Mouse (Mus musculus) lung, embryonic 16.5 days (tissue): ENCODE data around the gene Rex1bd. TPM values are rescaled to one million over a fixed set of nuclear protein-coding genes. Genes with fewer than 3 reads are reported as not detected.

Experiments
- ATAC-seq: fragments of 200-750 bp; cut with Nextera tagmentation; 2 replicates; pipeline ENCODE4 v1.8.0; 2017; ENCODE audit warnings: low read depth, mild to moderate bottlenecking, moderate library complexity
- H3K27ac ChIP-seq: fragments of 300-500 bp; sonication (generic); 2 replicates; pipeline ENCODE4 v1.5.1; 2014; ENCODE audit warnings: mild to moderate bottlenecking, control low read depth, low read length
- H3K27me3 ChIP-seq: fragments of 300-500 bp; sonication (generic); 2 replicates; pipeline ENCODE4 v1.6.1; 2014; ENCODE audit warnings: low read depth, low read length, mixed read lengths; ENCODE audit not compliant: control insufficient read depth, insufficient read depth
- H3K36me3 ChIP-seq: fragments of 300-500 bp; sonication (generic); 2 replicates; pipeline ENCODE4 v1.6.1; 2014; ENCODE audit warnings: low read length; ENCODE audit not compliant: control insufficient read depth, insufficient read depth
- H3K4me1 ChIP-seq: fragments of 300-500 bp; sonication (generic); replicated peaks from 2 replicates; pipeline ENCODE4 v1.6.1; 2014; ENCODE audit warnings: low read length, mixed read lengths; ENCODE audit not compliant: control insufficient read depth, insufficient read depth
- H3K4me2 ChIP-seq: fragments of 300-500 bp; sonication (generic); 2 replicates; pipeline ENCODE4 v1.6.1; 2014; ENCODE audit warnings: low read depth, low read length, control low read depth
- H3K4me3 ChIP-seq: fragments of 300-500 bp; sonication (generic); 2 replicates; pipeline ENCODE4 v1.5.1; 2014; ENCODE audit warnings: mild to moderate bottlenecking, low read length, control low read depth
- H3K9ac ChIP-seq: fragments of 300-500 bp; sonication (generic); 2 replicates; pipeline ENCODE4 v1.6.1; 2014; ENCODE audit warnings: low read length, control low read depth
- H3K9me3 ChIP-seq: fragments of 300-500 bp; sonication (generic); 2 replicates; pipeline ENCODE4 v1.6.1; 2016; ENCODE audit warnings: low read length; ENCODE audit not compliant: control insufficient read depth
- WGBS: fragments of 180-500 bp; shearing (Covaris S2); extraction: QIAGEN DNeasy Blood & Tissue Kit; methylation state at CpG from one replicate; pipeline ENCODE4 v1.1.7; 2014; 5-methylcytosine and 5-hydroxymethylcytosine counted together
- polyA plus RNA-seq: library from polyadenylated mRNA; unstranded; fragments of >200 nt; fragmentation: Nextera tagmentation; extraction: Ambion mirVana; gene quantifications from 2 replicates; pipeline ENCODE4 v1.2.1, GENCODE M21; 2015

Rex1bd gene
- polyA plus RNA-seq, 1 experiment from 2014 or later, result 125 TPM

DNA sequence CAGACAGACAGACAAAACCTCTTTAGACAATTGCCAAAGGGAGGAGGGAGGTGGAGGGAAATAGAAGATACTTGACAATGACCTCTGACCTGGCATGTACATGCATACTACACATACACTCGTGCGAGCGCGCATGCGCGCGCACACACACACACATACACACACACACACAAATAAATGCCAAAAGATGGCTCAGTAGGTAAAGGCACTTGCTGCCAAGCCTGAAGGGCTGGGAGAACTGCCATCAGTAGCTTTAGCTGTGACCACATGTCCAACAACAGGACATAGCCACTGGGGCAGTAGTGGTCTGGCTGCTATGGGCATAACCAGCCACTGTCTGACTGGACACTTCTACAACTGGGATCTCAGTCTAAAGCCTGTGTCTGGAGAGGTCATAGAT lies 34.7 kb downstream of the Rex1bd start:
- Histone ChIP-seq H3K4me2 (no peak overlapping the region), H3K9ac (no peak overlapping the region), H3K27ac (no peak overlapping the region), H3K4me3 (no peak overlapping the region), H3K36me3 (no peaks in the 10 kb centered on the region), H3K4me1 (peaks cover 41% of the 10 kb centered on the region), H3K9me3 (no peaks in the 10 kb centered on the region), H3K27me3 (no peaks in the 10 kb centered on the region)
- WGBS, result 100% methylated on average over 7 of the region's 7 CpGs
- ATAC-seq, result no peak

DNA sequence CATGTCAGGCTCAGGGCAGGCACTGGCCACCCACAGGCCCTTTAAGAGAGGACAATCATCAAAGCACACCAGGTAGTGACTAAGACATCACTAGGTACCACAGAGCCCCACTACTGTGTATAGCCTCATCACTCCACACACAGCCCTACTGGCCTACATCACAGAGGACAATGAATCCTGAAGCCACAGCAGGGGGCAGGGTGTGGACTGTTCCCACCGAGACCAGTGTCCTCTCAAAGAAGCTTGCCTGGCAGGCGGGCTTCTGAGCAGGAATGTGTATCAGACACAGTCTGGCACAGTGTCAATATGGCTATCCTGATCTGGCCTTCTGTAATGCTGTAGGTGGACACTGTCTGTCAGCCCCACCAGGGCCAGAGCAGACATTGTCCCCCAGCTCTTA lies 36.6 kb downstream of the Rex1bd start:
- no peaks in the 10 kb centered on the region for H3K9me3 ChIP-seq
- H3K27me3 ChIP-seq, result no peaks in the 10 kb centered on the region
- peaks cover 30% of the 10 kb centered on the region for H3K4me1 ChIP-seq
- H3K36me3 ChIP-seq, result peaks cover 7% of the 10 kb centered on the region; the same call in 1 of the 2 replicates
- ATAC-seq, result no peak
- WGBS, result 52% methylated on average over 2 of the region's 2 CpGs
- H3K27ac ChIP-seq, result no peak overlapping the region; the same call in 1 of the 2 replicates
- no peak overlapping the region for H3K4me2 ChIP-seq
- H3K9ac ChIP-seq, result no peak overlapping the region
- no peak overlapping the region for H3K4me3 ChIP-seq

- Histone ChIP-seq H3K27me3 (no peaks in the 10 kb centered on the region), H3K4me3 (no peak overlapping the region), H3K9ac (0 out of 2 replicates have a peak overlapping the region, but pooled peaks have one; percentile 2), H3K9me3 (no peaks in the 10 kb centered on the region), H3K4me1 (peaks cover 30% of the 10 kb centered on the region), H3K36me3 (peaks cover 7% of the 10 kb centered on the region; the same call in 1 of the 2 replicates), H3K27ac (peak overlapping the region; percentile 48), H3K4me2 (no peak overlapping the region)
- peak; percentile 70; the same call in 1 of the 2 replicates for ATAC-seq
- 33% methylated on average over 10 of the region's 10 CpGs for WGBS
These were observed 37.1 kb downstream of the Rex1bd start for GRCm38 (mm10) chr8:70469295-70469916.

GRCm38 (mm10) chr8:70468733-70469132 lies 37.8 kb downstream of the Rex1bd start:
- 66% methylated on average over 4 of the region's 4 CpGs for WGBS
- no peak overlapping the region for H3K9ac ChIP-seq
- H3K36me3 ChIP-seq, result peaks cover 7% of the 10 kb centered on the region; the same call in 1 of the 2 replicates
- no peak overlapping the region for H3K4me2 ChIP-seq
- peaks cover 30% of the 10 kb centered on the region for H3K4me1 ChIP-seq
- 0 out of 2 replicates have a peak overlapping the region, but pooled peaks have one; percentile 48 for H3K27ac ChIP-seq
- H3K27me3 ChIP-seq, result no peaks in the 10 kb centered on the region
- no peak overlapping the region for H3K4me3 ChIP-seq
- H3K9me3 ChIP-seq, result no peaks in the 10 kb centered on the region
- ATAC-seq, result peak; percentile 77

GRCm38 (mm10) chr8:70467907-70468306 lies 38.6 kb downstream of the Rex1bd start:
- no peak overlapping the region for H3K4me3 ChIP-seq
- no peak for ATAC-seq
- H3K9ac ChIP-seq, result peak overlapping the region; percentile 33; the same call in 1 of the 2 replicates
- peaks cover 34% of the 10 kb centered on the region for H3K4me1 ChIP-seq
- H3K4me2 ChIP-seq, result no peak overlapping the region
- WGBS, result 36% methylated on average over 1 of the region's 1 CpGs
- no peaks in the 10 kb centered on the region for H3K9me3 ChIP-seq
- H3K27ac ChIP-seq, result no peak overlapping the region
- H3K27me3 ChIP-seq, result no peaks in the 10 kb centered on the region
- H3K36me3 ChIP-seq, result peaks cover 7% of the 10 kb centered on the region; the same call in 1 of the 2 replicates

DNA sequence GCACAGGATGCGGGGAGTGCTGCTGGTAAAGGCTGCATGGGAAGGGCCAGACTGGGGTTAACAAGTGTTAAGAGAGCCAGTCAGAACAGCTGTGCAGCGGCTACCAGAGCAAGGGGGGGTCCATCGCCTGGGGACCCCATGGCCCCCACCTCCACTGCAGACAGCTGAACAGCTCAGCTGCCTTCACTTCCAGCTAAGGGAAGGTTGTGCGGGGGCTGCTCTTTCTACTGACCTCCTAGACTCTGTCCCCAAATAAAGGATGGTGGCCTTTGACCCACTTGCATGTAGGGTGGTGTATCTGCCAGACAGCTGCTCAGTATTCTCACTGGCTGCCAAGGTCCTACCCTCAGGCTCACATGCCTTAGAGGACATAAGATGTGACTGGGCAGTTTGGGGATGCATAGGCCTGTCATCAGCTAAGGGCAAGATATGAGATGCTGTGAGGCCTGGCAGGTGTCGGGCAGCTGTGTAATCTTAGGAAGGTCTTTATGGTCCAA lies 39.3 kb downstream of the Rex1bd start:
- Histone ChIP-seq H3K4me1 (peaks cover 34% of the 10 kb centered on the region), H3K4me3 (no peak overlapping the region), H3K4me2 (no peak overlapping the region), H3K36me3 (peaks cover 7% of the 10 kb centered on the region; the same call in 1 of the 2 replicates), H3K9me3 (no peaks in the 10 kb centered on the region), H3K27ac (no peak overlapping the region), H3K27me3 (no peaks in the 10 kb centered on the region), H3K9ac (no peak overlapping the region)
- 63% methylated on average over 5 of the region's 5 CpGs for WGBS
- no peak for ATAC-seq

- 51% methylated on average over 11 of the region's 11 CpGs for WGBS
These were observed 39.8 kb downstream of the Rex1bd start for GRCm38 (mm10) chr8:70466771-70467170.

GRCm38 (mm10) chr8:70466305-70466704 lies 40.2 kb downstream of the Rex1bd start:
- H3K27me3 ChIP-seq, result no peaks in the 10 kb centered on the region
- no peak for ATAC-seq
- no peak overlapping the region for H3K9ac ChIP-seq
- WGBS, result 82% methylated on average over 4 of the region's 4 CpGs
- H3K27ac ChIP-seq, result no peak overlapping the region
- H3K4me3 ChIP-seq, result no peak overlapping the region
- H3K4me2 ChIP-seq, result no peak overlapping the region
- H3K9me3 ChIP-seq, result no peaks in the 10 kb centered on the region
- peaks cover 34% of the 10 kb centered on the region for H3K4me1 ChIP-seq
- H3K36me3 ChIP-seq, result peaks cover 7% of the 10 kb centered on the region; the same call in 1 of the 2 replicates

More at GRCm38 (mm10) chr8:70466771-70467170, 39.8 kb downstream of the Rex1bd start:
- Histone ChIP-seq H3K4me3 (no peak overlapping the region), H3K4me2 (no peak overlapping the region), H3K36me3 (peaks cover 7% of the 10 kb centered on the region; the same call in 1 of the 2 replicates), H3K9ac (no peak overlapping the region), H3K4me1 (peaks cover 34% of the 10 kb centered on the region), H3K27ac (no peak overlapping the region), H3K9me3 (no peaks in the 10 kb centered on the region), H3K27me3 (no peaks in the 10 kb centered on the region)
- ATAC-seq, result no peak

DNA sequence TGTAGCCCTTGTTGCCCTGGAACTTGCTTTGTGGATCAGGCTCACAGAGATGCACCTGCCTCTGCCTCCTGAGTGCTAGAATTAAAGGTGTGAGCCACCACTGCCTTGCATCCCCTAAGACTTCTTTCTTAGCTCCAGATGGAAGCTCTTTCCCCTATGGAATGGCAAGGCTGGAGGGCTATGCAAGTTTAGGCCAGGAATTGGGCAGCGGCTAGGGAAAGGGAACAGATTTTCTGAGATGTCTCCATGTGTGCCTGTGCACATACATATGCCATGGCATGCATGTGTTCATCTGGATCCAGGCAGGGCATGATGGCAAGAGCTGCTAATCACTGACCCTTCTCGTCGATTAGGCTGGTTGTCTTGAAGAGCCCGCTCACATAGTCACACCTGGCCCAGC lies 40.9 kb downstream of the Rex1bd start:
- no peak for ATAC-seq
- 98% methylated on average over 4 of the region's 4 CpGs for WGBS

More for the DNA sequence above, 40.9 kb downstream of the Rex1bd start:
- H3K4me3 ChIP-seq, result no peak overlapping the region
- H3K27ac ChIP-seq, result no peak overlapping the region
- peaks cover 34% of the 10 kb centered on the region for H3K4me1 ChIP-seq
- H3K4me2 ChIP-seq, result no peak overlapping the region
- H3K36me3 ChIP-seq, result peaks cover 7% of the 10 kb centered on the region; the same call in 1 of the 2 replicates
- H3K9me3 ChIP-seq, result no peaks in the 10 kb centered on the region
- no peaks in the 10 kb centered on the region for H3K27me3 ChIP-seq
- H3K9ac ChIP-seq, result no peak overlapping the region
